Mouse (Mus musculus): ENCODE results near the gene Fyn. TPM values are rescaled to one million over a fixed set of nuclear protein-coding genes. Genes with fewer than 3 reads are reported as not detected.

Fyn gene
- polyA plus RNA-seq, 1 experiment from 2014 or later: 13.5 TPM

- H3K9me3 ChIP-seq (ENCODE audit: control insufficient read depth): no peaks in the 10 kb centered on the region
- no peak overlapping the region for H3K4me3 ChIP-seq (ENCODE audit: low read depth, low read length)
- no peak overlapping the region for H3K9ac ChIP-seq (ENCODE audit: low read depth, low read length)
- no peaks in the 10 kb centered on the region for H3K4me1 ChIP-seq (replicated peaks; ENCODE audit: control insufficient read depth, insufficient read depth, low read length)
- no peak for TF ChIP-seq CTCF (IDR thresholded peaks at IDR 0.05; ENCODE audit: low read depth)
- no peaks in the 10 kb centered on the region for H3K27me3 ChIP-seq (replicated peaks; ENCODE audit: control insufficient read depth, insufficient read depth, low read length)
- H3K27ac ChIP-seq (ENCODE audit: low read depth, low read length): no peak overlapping the region; the same call in 1 of the 2 replicates
- ATAC-seq: no peak
- no peak overlapping the region for H3K4me2 ChIP-seq (replicated peaks; ENCODE audit: low read depth)
- H3K36me3 ChIP-seq (ENCODE audit: control insufficient read depth, insufficient read depth): no peaks in the 10 kb centered on the region
- WGBS: 65% methylated on average over 9 of the region's 9 CpGs
These were observed 52.4 kb downstream of the Fyn start for GRCm38 (mm10) chr10:39420842-39421617.

GRCm38 (mm10) chr10:39421772-39422171 is 53.1 kb downstream of the Fyn start:
- Histone ChIP-seq H3K9me3 (ENCODE audit: control insufficient read depth) (no peaks in the 10 kb centered on the region), H3K9ac (ENCODE audit: low read depth, low read length) (no peak overlapping the region)
- 80% methylated on average over 9 of the region's 9 CpGs for WGBS

GRCm38 (mm10) chr10:39424643-39425042 is 56.0 kb downstream of the Fyn start:
- Histone ChIP-seq H3K4me3 (ENCODE audit: low read depth, low read length) (no peak overlapping the region), H3K27me3 (replicated peaks; ENCODE audit: control insufficient read depth, insufficient read depth, low read length) (no peaks in the 10 kb centered on the region), H3K4me2 (replicated peaks; ENCODE audit: low read depth) (no peak overlapping the region), H3K9me3 (ENCODE audit: control insufficient read depth) (no peaks in the 10 kb centered on the region), H3K36me3 (ENCODE audit: control insufficient read depth, insufficient read depth) (no peaks in the 10 kb centered on the region), H3K9ac (ENCODE audit: low read depth, low read length) (no peak overlapping the region), H3K4me1 (replicated peaks; ENCODE audit: control insufficient read depth, insufficient read depth, low read length) (peaks cover 6% of the 10 kb centered on the region; the same call in 1 of the 2 replicates), H3K27ac (ENCODE audit: low read depth, low read length) (no peak overlapping the region)
- no peak for ATAC-seq
- 90% methylated on average over 3 of the region's 3 CpGs for WGBS
- TF ChIP-seq CTCF (IDR thresholded peaks at IDR 0.05; ENCODE audit: low read depth): no peak

More at GRCm38 (mm10) chr10:39421772-39422171, 53.1 kb downstream of the Fyn start:
- Histone ChIP-seq H3K4me2 (replicated peaks; ENCODE audit: low read depth) (no peak overlapping the region), H3K27ac (ENCODE audit: low read depth, low read length) (no peak overlapping the region), H3K4me1 (replicated peaks; ENCODE audit: control insufficient read depth, insufficient read depth, low read length) (peaks cover 1% of the 10 kb centered on the region; the same call in 1 of the 2 replicates), H3K4me3 (ENCODE audit: low read depth, low read length) (no peak overlapping the region), H3K36me3 (ENCODE audit: control insufficient read depth, insufficient read depth) (no peaks in the 10 kb centered on the region), H3K27me3 (replicated peaks; ENCODE audit: control insufficient read depth, insufficient read depth, low read length) (no peaks in the 10 kb centered on the region)
- no peak for TF ChIP-seq CTCF (IDR thresholded peaks at IDR 0.05; ENCODE audit: low read depth)
- no peak for ATAC-seq

- WGBS: 79% methylated on average over 3 of the region's 3 CpGs
- H3K9ac ChIP-seq (ENCODE audit: low read depth, low read length): no peak overlapping the region
These were observed 57.4 kb downstream of the Fyn start for GRCm38 (mm10) chr10:39426033-39426432.

GRCm38 (mm10) chr10:39426833-39427490 is 58.3 kb downstream of the Fyn start:
- no peaks in the 10 kb centered on the region for H3K36me3 ChIP-seq (ENCODE audit: control insufficient read depth, insufficient read depth)
- H3K4me2 ChIP-seq (replicated peaks; ENCODE audit: low read depth): no peak overlapping the region
- no peaks in the 10 kb centered on the region for H3K9me3 ChIP-seq (ENCODE audit: control insufficient read depth)
- H3K27me3 ChIP-seq (replicated peaks; ENCODE audit: control insufficient read depth, insufficient read depth, low read length): no peaks in the 10 kb centered on the region
- ATAC-seq: no peak
- H3K4me1 ChIP-seq (replicated peaks; ENCODE audit: control insufficient read depth, insufficient read depth, low read length): peaks cover 6% of the 10 kb centered on the region; the same call in 1 of the 2 replicates
- 62% methylated on average over 5 of the region's 5 CpGs for WGBS
- no peak for TF ChIP-seq CTCF (IDR thresholded peaks at IDR 0.05; ENCODE audit: low read depth)
- H3K9ac ChIP-seq (ENCODE audit: low read depth, low read length): no peak overlapping the region
- no peak overlapping the region for H3K4me3 ChIP-seq (ENCODE audit: low read depth, low read length)
- no peak overlapping the region for H3K27ac ChIP-seq (ENCODE audit: low read depth, low read length)

More at GRCm38 (mm10) chr10:39426033-39426432, 57.4 kb downstream of the Fyn start:
- no peak for TF ChIP-seq CTCF (IDR thresholded peaks at IDR 0.05; ENCODE audit: low read depth)
- H3K4me1 ChIP-seq (replicated peaks; ENCODE audit: control insufficient read depth, insufficient read depth, low read length): peaks cover 6% of the 10 kb centered on the region; the same call in 1 of the 2 replicates
- no peak overlapping the region for H3K4me2 ChIP-seq (replicated peaks; ENCODE audit: low read depth)
- no peak overlapping the region for H3K4me3 ChIP-seq (ENCODE audit: low read depth, low read length)
- ATAC-seq: no peak
- no peaks in the 10 kb centered on the region for H3K36me3 ChIP-seq (ENCODE audit: control insufficient read depth, insufficient read depth)
- no peaks in the 10 kb centered on the region for H3K27me3 ChIP-seq (replicated peaks; ENCODE audit: control insufficient read depth, insufficient read depth, low read length)
- H3K9me3 ChIP-seq (ENCODE audit: control insufficient read depth): no peaks in the 10 kb centered on the region
- no peak overlapping the region for H3K27ac ChIP-seq (ENCODE audit: low read depth, low read length)

GRCm38 (mm10) chr10:39429661-39430060 is 61.0 kb downstream of the Fyn start:
- H3K9ac ChIP-seq (ENCODE audit: low read depth, low read length): no peak overlapping the region

More at GRCm38 (mm10) chr10:39429661-39430060, 61.0 kb downstream of the Fyn start:
- Histone ChIP-seq H3K27me3 (replicated peaks; ENCODE audit: control insufficient read depth, insufficient read depth, low read length) (no peaks in the 10 kb centered on the region), H3K27ac (ENCODE audit: low read depth, low read length) (no peak overlapping the region), H3K36me3 (ENCODE audit: control insufficient read depth, insufficient read depth) (no peaks in the 10 kb centered on the region), H3K9me3 (ENCODE audit: control insufficient read depth) (no peaks in the 10 kb centered on the region), H3K4me2 (replicated peaks; ENCODE audit: low read depth) (no peak overlapping the region), H3K4me3 (ENCODE audit: low read depth, low read length) (no peak overlapping the region), H3K4me1 (replicated peaks; ENCODE audit: control insufficient read depth, insufficient read depth, low read length) (peaks cover 6% of the 10 kb centered on the region; the same call in 1 of the 2 replicates)
- ATAC-seq: no peak
- TF ChIP-seq CTCF (IDR thresholded peaks at IDR 0.05; ENCODE audit: low read depth): no peak
- 74% methylated on average over 4 of the region's 4 CpGs for WGBS

Data from intestine, postnatal 0 days (tissue).